Mouse (Mus musculus) MEL (cell line): ENCODE data around the gene Inafm2. TPM values are rescaled to one million over a fixed set of nuclear protein-coding genes. Genes with fewer than 3 reads are reported as not detected.

ENCODE experiments used
- DNase-seq: peaks from one replicate; pipeline ENCODE4 v3.0.0; 2011; ENCODE audit warnings: low read depth, low spot score
- H3K27ac ChIP-seq: 2 replicates; pipeline ENCODE4 v1.5.1; 2012; ENCODE audit warnings: low read depth, mild to moderate bottlenecking, control low read depth, low read length, moderate library complexity; ENCODE audit not compliant: control insufficient read depth
- H3K27me3 ChIP-seq, 2 experiments: fragments of 150-350 bp in 1 of 2; sonication (generic) in 1 of 2; 2 replicates each; pipeline ENCODE4 v1.6.1; 2012; ENCODE audit warnings: low read length in 2 of 2, mild to moderate bottlenecking in 2 of 2, improper control_type of control experiment in 1 of 2, moderate library complexity in 1 of 2; ENCODE audit not compliant: insufficient read depth in 2 of 2, control insufficient read depth in 1 of 2
- H3K36me3 ChIP-seq, 2 experiments: 2 replicates each; pipeline ENCODE4 v1.6.1; 2012 to 2014; ENCODE audit warnings: low read length in 2 of 2, improper control_type of control experiment in 1 of 2, inconsistent platforms in 1 of 2, mild to moderate bottlenecking in 1 of 2; ENCODE audit not compliant: insufficient read depth in 2 of 2, control insufficient read depth in 1 of 2
- H3K4me1 ChIP-seq, 2 experiments: fragments of 150-350 bp in 1 of 2; sonication (generic) in 1 of 2; 2 replicates each; pipeline ENCODE4 v1.6.1; 2012; ENCODE audit warnings: low read length in 2 of 2, improper control_type of control experiment in 1 of 2, mild to moderate bottlenecking in 1 of 2; ENCODE audit not compliant: insufficient read depth in 2 of 2, control insufficient read depth in 1 of 2
- H3K4me3 ChIP-seq, 2 experiments: fragments of 150-350 bp in 1 of 2; sonication (generic) in 1 of 2; 2 replicates each; pipeline ENCODE4 v1.5.1; 2012; ENCODE audit warnings: low read depth in 2 of 2, low read length in 2 of 2, mild to moderate bottlenecking in 2 of 2, moderate library complexity in 2 of 2, control low read depth in 1 of 2, improper control_type of control experiment in 1 of 2; ENCODE audit not compliant: control insufficient read depth in 1 of 2, insufficient read depth in 1 of 2
- H3K79me2 ChIP-seq: 2 replicates; pipeline ENCODE4 v1.6.1; 2012; ENCODE audit warnings: mild to moderate bottlenecking, low read length, moderate library complexity; ENCODE audit not compliant: control insufficient read depth, poor library complexity, insufficient read depth
- H3K9ac ChIP-seq: 2 replicates; pipeline ENCODE4 v1.6.1; 2012; ENCODE audit warnings: low read depth, mild to moderate bottlenecking, control low read depth, low read length, moderate library complexity; ENCODE audit not compliant: control insufficient read depth, poor library complexity, severe bottlenecking
- H3K9me3 ChIP-seq: fragments of 150-350 bp; sonication (generic); replicated peaks from 2 replicates; pipeline ENCODE4 v1.6.1; 2012; ENCODE audit warnings: mild to moderate bottlenecking, low read length, improper control_type of control experiment, moderate library complexity; ENCODE audit not compliant: insufficient read depth
- BHLHE40 ChIP-seq: IDR thresholded peaks from 2 replicates; pipeline ENCODE4 v1.6.1; 2012; ENCODE audit warnings: low read depth, mild to moderate bottlenecking, inconsistent platforms, low read length, improper control_type of control experiment, borderline replicate concordance
- CHD2 ChIP-seq: IDR thresholded peaks from 2 replicates; pipeline ENCODE4 v1.6.1; 2011; ENCODE audit warnings: low read length, improper control_type of control experiment
- CTCF ChIP-seq, 3 experiments: IDR thresholded peaks in 2 of 3; conservative IDR thresholded peaks in 1 of 3; 2 replicates each; pipeline ENCODE4 v1.5.1; 2011 to 2012; ENCODE audit warnings: low read length in 3 of 3, low read depth in 2 of 3, mild to moderate bottlenecking in 2 of 3, improper control_type of control experiment in 1 of 3, inconsistent platforms in 1 of 3, mixed read lengths in 1 of 3, moderate library complexity in 1 of 3; ENCODE audit not compliant: control insufficient read depth in 1 of 3, insufficient read depth in 1 of 3, poor library complexity in 1 of 3, severe bottlenecking in 1 of 3
- E2F4 ChIP-seq: IDR thresholded peaks from 2 replicates; pipeline ENCODE4 v1.6.1; 2011; ENCODE audit warnings: low read depth, low read length, improper control_type of control experiment, borderline replicate concordance
- ELF1 ChIP-seq: IDR thresholded peaks from 2 replicates; pipeline ENCODE4 v1.6.1; 2014; ENCODE audit warnings: low read depth, mild to moderate bottlenecking, inconsistent platforms, low read length, improper control_type of control experiment, moderate library complexity
- EP300 ChIP-seq, 2 experiments: IDR thresholded peaks; 2 replicates each; pipeline ENCODE4 v1.6.1; 2011; ENCODE audit warnings: improper control_type of control experiment in 2 of 2, low read length in 2 of 2, low read depth in 1 of 2, mild to moderate bottlenecking in 1 of 2
- GATA1 ChIP-seq: IDR thresholded peaks from 2 replicates; pipeline ENCODE4 v1.6.1; 2011; ENCODE audit warnings: low read depth, low read length, improper control_type of control experiment
- HCFC1 ChIP-seq: IDR thresholded peaks from 2 replicates; pipeline ENCODE4 v1.6.1; 2012; ENCODE audit warnings: low read depth, mild to moderate bottlenecking, inconsistent platforms, low read length, improper control_type of control experiment, moderate library complexity
- JUND ChIP-seq: IDR thresholded peaks from 2 replicates; pipeline ENCODE4 v1.6.1; 2011; ENCODE audit warnings: low read depth, mild to moderate bottlenecking, improper control_type of control experiment, low read length
- KAT2A ChIP-seq: conservative IDR thresholded peaks from 2 replicates; pipeline ENCODE4 v1.6.1; 2012; ENCODE audit warnings: low read depth, low read length, improper control_type of control experiment, inconsistent platforms
- MAFK ChIP-seq: IDR thresholded peaks from 2 replicates; pipeline ENCODE4 v1.6.1; 2011; ENCODE audit warnings: low read depth, mild to moderate bottlenecking, low read length, improper control_type of control experiment, borderline replicate concordance
- MEF2A ChIP-seq: IDR thresholded peaks from 2 replicates; pipeline ENCODE4 v1.6.1; 2014; ENCODE audit warnings: low read depth, mild to moderate bottlenecking, inconsistent platforms, low read length, improper control_type of control experiment; ENCODE audit not compliant: poor library complexity, insufficient replicate concordance, severe bottlenecking; ENCODE audit errors: extremely low read depth
- MXI1 ChIP-seq: IDR thresholded peaks from 2 replicates; pipeline ENCODE4 v1.6.1; 2011; ENCODE audit warnings: mild to moderate bottlenecking, low read depth, low read length, improper control_type of control experiment
- MYC ChIP-seq: IDR thresholded peaks from 2 replicates; pipeline ENCODE4 v1.6.1; 2011; ENCODE audit warnings: low read depth, mild to moderate bottlenecking, low read length, improper control_type of control experiment, moderate library complexity
- NELFE ChIP-seq: IDR thresholded peaks from 2 replicates; pipeline ENCODE4 v1.6.1; 2011; ENCODE audit warnings: low read depth, low read length, improper control_type of control experiment
- NRF1 ChIP-seq: IDR thresholded peaks from 2 replicates; pipeline ENCODE4 v1.6.1; 2014; ENCODE audit warnings: low read depth, mild to moderate bottlenecking, inconsistent platforms, low read length, improper control_type of control experiment, moderate library complexity; ENCODE audit not compliant: poor library complexity, insufficient read depth, severe bottlenecking
- POLR2A ChIP-seq, 2 experiments: IDR thresholded peaks; 2 replicates each; pipeline ENCODE4 v1.6.1; 2011 to 2012; ENCODE audit warnings: low read length in 2 of 2, mild to moderate bottlenecking in 2 of 2, control low read depth in 1 of 2, improper control_type of control experiment in 1 of 2, low read depth in 1 of 2, moderate library complexity in 1 of 2; ENCODE audit not compliant: control insufficient read depth in 1 of 2, insufficient read depth in 1 of 2, poor library complexity in 1 of 2
- POLR2AphosphoS2 ChIP-seq: IDR thresholded peaks from 2 replicates; pipeline ENCODE4 v1.6.1; 2011; ENCODE audit warnings: low read length, improper control_type of control experiment
- POLR2AphosphoS5 ChIP-seq: IDR thresholded peaks from 2 replicates; pipeline ENCODE4 v1.6.1; 2012; ENCODE audit warnings: low read depth, borderline replicate concordance, mild to moderate bottlenecking, inconsistent platforms, low read length, moderate library complexity, mixed read lengths
- RAD21 ChIP-seq: IDR thresholded peaks from 2 replicates; pipeline ENCODE4 v1.6.1; 2011; ENCODE audit warnings: mild to moderate bottlenecking, low read depth, low read length, improper control_type of control experiment
- RCOR1 ChIP-seq: IDR thresholded peaks from 2 replicates; pipeline ENCODE4 v1.6.1; 2012; ENCODE audit warnings: low read depth, mild to moderate bottlenecking, inconsistent platforms, low read length, improper control_type of control experiment
- TBP ChIP-seq: IDR thresholded peaks from 2 replicates; pipeline ENCODE4 v1.8.0; 2011; ENCODE audit warnings: low read depth, low read length, improper control_type of control experiment
- TCF12 ChIP-seq: IDR thresholded peaks from 2 replicates; pipeline ENCODE4 v1.6.1; 2014; ENCODE audit warnings: low read depth, mild to moderate bottlenecking, inconsistent platforms, low read length, improper control_type of control experiment, moderate library complexity
- UBTF ChIP-seq: IDR thresholded peaks from 2 replicates; pipeline ENCODE4 v1.6.1; 2012; ENCODE audit warnings: low read depth, mild to moderate bottlenecking, inconsistent platforms, low read length, improper control_type of control experiment, moderate library complexity, borderline replicate concordance; ENCODE audit not compliant: insufficient read depth
- USF2 ChIP-seq, 2 experiments: IDR thresholded peaks; 2 replicates each; pipeline ENCODE4 v1.6.1; 2011 to 2012; ENCODE audit warnings: improper control_type of control experiment in 2 of 2, low read length in 2 of 2, borderline replicate concordance in 1 of 2, inconsistent platforms in 1 of 2, low read depth in 1 of 2, mild to moderate bottlenecking in 1 of 2; ENCODE audit not compliant: insufficient read depth in 1 of 2
- ZKSCAN1 ChIP-seq: IDR thresholded peaks from 2 replicates; pipeline ENCODE4 v1.6.1; 2012; ENCODE audit warnings: low read depth, mild to moderate bottlenecking, inconsistent platforms, low read length, improper control_type of control experiment, moderate library complexity
- ZNF384 ChIP-seq: IDR thresholded peaks from 2 replicates; pipeline ENCODE4 v1.6.1; 2012; ENCODE audit warnings: low read depth, mild to moderate bottlenecking, inconsistent platforms, low read length, improper control_type of control experiment
- polyA plus RNA-seq, 2 experiments: library from polyadenylated mRNA; stranded (reverse) in 1 of 2; unstranded in 1 of 2; fragments of >175 nt in 1 of 2; fragments of >200 nt in 1 of 2; gene quantifications; 2 replicates each; pipeline versions ENCODE4 v1.2.1 to v1.2.4; 2012; ENCODE audit warnings: low replicate concordance in 2 of 2, low read depth in 1 of 2; ENCODE audit not compliant: insufficient read length in 2 of 2, insufficient read depth in 1 of 2, missing spikeins in 1 of 2
- total RNA-seq: library from RNA; depleted of rRNA; stranded (reverse); fragments of 300-350 nt; gene quantifications from 2 replicates; pipeline ENCODE4 v1.2.3, GENCODE M21; 2012

The Inafm2 gene
- total and polyA plus RNA-seq, 3 experiments: 8.6 to 14.5 TPM; not detected in 1

GRCm38 (mm10) chr2:118716677-118717076, 28.9 kb upstream of the Inafm2 start:
- H3K79me2 ChIP-seq: no peaks in the 10 kb centered on the region
- H3K36me3 ChIP-seq: no peaks in the 10 kb centered on the region
- no peak overlapping the region for H3K27ac ChIP-seq
- no peaks in the 10 kb centered on the region for H3K9me3 ChIP-seq
- no peak for TF ChIP-seq ELF1
- no peak for TF ChIP-seq TCF12
- TF ChIP-seq HCFC1: no peak
- no peak for TF ChIP-seq EP300 (IDR thresholded peaks at IDR 0.05; ENCODE audit: low read depth in 1 of 2, low read length in 2 of 2)
- no peak for TF ChIP-seq JUND
- no peak for TF ChIP-seq UBTF
- TF ChIP-seq NELFE: no peak
- no peak for TF ChIP-seq CHD2
- TF ChIP-seq TBP: no peak
- no peaks in the 10 kb centered on the region for H3K27me3 ChIP-seq
- H3K4me1 ChIP-seq: no peaks in the 10 kb centered on the region; a peak in 1 of 4 replicates
- no peak overlapping the region for H3K9ac ChIP-seq
- DNase-seq: no peak
- no peak overlapping the region for H3K4me3 ChIP-seq

DNA sequence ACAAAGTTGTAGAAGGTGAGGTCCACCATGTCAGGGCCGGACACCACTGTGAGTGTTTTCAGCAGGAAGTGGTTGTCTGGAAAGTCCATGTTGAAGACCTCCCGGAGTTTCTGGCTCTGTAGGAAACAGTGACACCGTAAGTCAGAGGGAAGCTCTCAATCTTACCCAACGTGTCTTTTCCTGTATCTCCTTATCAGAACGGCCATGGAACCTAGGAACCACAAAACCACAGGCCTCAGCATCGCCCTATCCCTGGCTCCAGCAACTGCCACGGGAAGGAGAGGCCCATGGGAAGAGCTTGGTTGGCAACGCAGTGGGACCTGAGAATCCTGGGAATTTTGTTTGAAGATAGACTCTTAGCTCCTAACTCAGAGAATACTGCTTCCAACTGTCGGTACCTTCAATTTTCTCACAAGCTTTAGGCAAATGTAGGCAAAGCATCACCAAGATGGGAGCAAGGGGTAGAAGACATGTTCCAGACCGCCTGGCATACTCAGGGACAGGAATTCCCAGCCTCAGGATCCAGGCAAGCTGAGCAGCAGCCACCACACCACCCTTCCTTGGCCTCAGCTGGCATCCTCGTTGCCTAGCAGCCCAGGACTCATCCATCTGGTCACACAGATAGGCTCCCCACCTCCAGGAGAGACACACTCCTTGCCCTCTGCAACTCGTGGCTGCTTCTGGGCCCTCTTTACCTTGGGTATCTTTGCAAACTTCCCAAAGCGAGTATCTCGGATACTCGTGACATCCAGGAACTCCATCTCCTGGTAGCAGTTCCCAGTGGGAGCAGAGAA, 21.7 kb upstream of the Inafm2 start:
- H3K4me3 ChIP-seq: no peak overlapping the region
- peak overlapping the region; percentile 20; the same call in 1 of the 2 replicates for H3K27ac ChIP-seq
- peaks cover 15% of the 10 kb centered on the region for H3K79me2 ChIP-seq
- peak; percentile 76 for DNase-seq
- no peaks in the 10 kb centered on the region for H3K27me3 ChIP-seq
- no peak overlapping the region for H3K9ac ChIP-seq
- peaks cover 0 to 20% of the 10 kb centered on the region in 2 experiments; a peak in 3 of 4 replicates for H3K36me3 ChIP-seq
- peaks cover 7 to 32% of the 10 kb centered on the region in 2 experiments; a peak in 3 of 4 replicates for H3K4me1 ChIP-seq
- H3K9me3 ChIP-seq: no peaks in the 10 kb centered on the region
- TF ChIP-seq POLR2AphosphoS2: no peak
- TF ChIP-seq MYC: no peak
- TF ChIP-seq TBP: no peak
- TF ChIP-seq HCFC1: no peak
- TF ChIP-seq MAFK: no peak; the same call in 1 of the 2 replicates
- no peak; a peak in 1 of 4 replicates for TF ChIP-seq POLR2A (IDR thresholded peaks at IDR 0.05; ENCODE audit: control insufficient read depth in 1 of 2, insufficient read depth in 1 of 2, low read depth in 1 of 2, low read length in 2 of 2, poor library complexity in 1 of 2)
- TF ChIP-seq NELFE: no peak
- peak; percentile 87 for TF ChIP-seq RCOR1
- TF ChIP-seq ZNF384: no peak
- TF ChIP-seq KAT2A: no peak
- no peak for TF ChIP-seq MEF2A
- TF ChIP-seq E2F4: no peak
- no peak for TF ChIP-seq POLR2AphosphoS5
- TF ChIP-seq MXI1: no peak
- TF ChIP-seq EP300 (IDR thresholded peaks at IDR 0.05; ENCODE audit: low read depth in 1 of 2, low read length in 2 of 2): peak; percentile 84 to 90
- peak; percentile 84 for TF ChIP-seq TCF12
- no peak for TF ChIP-seq USF2 (IDR thresholded peaks at IDR 0.05; ENCODE audit: borderline replicate concordance in 1 of 2, insufficient read depth in 1 of 2, low read depth in 1 of 2, low read length in 2 of 2)
- no peak for TF ChIP-seq CTCF (IDR thresholded peaks at IDR 0.05 in 2 of 3, conservative IDR thresholded peaks at IDR 0.05 in 1 of 3; ENCODE audit: control insufficient read depth in 1 of 3, insufficient read depth in 1 of 3, low read depth in 2 of 3, low read length in 3 of 3, poor library complexity in 1 of 3, severe bottlenecking in 1 of 3)
- TF ChIP-seq RAD21: no peak
- no peak for TF ChIP-seq ZKSCAN1
- TF ChIP-seq CHD2: no peak
- TF ChIP-seq NRF1: no peak
- 0 out of 2 replicates have a peak, but pooled peaks have one; percentile 23 for TF ChIP-seq BHLHE40
- peak; percentile 85 for TF ChIP-seq GATA1
- TF ChIP-seq UBTF: no peak
- TF ChIP-seq JUND: no peak
